Mouse (Mus musculus) kidney, embryonic 15.5 days (tissue): Measurements from ENCODE around the gene Flt3. TPM values are rescaled to one million over a fixed set of nuclear protein-coding genes. Genes with fewer than 3 reads are reported as not detected.

Experiments
- ATAC-seq: fragments of 200-750 bp; cut with Nextera tagmentation; replicated peaks from 2 replicates; pipeline ENCODE4 v1.8.0; 2017; ENCODE audit warnings: moderate TSS enrichment; ENCODE audit not compliant: low FRiP score
- H3K27ac ChIP-seq: fragments of 300-500 bp; sonication (generic); 2 replicates; pipeline ENCODE4 v1.5.1; 2015; ENCODE audit warnings: mild to moderate bottlenecking, inconsistent platforms
- H3K27me3 ChIP-seq: fragments of 300-500 bp; sonication (generic); 2 replicates; pipeline ENCODE4 v1.6.1; 2015; ENCODE audit warnings: inconsistent platforms
- H3K36me3 ChIP-seq: fragments of 300-500 bp; sonication (generic); 2 replicates; pipeline ENCODE4 v1.6.1; 2015; ENCODE audit warnings: inconsistent platforms
- H3K4me1 ChIP-seq: fragments of 300-500 bp; sonication (generic); 2 replicates; pipeline ENCODE4 v1.6.1; 2015; ENCODE audit warnings: inconsistent platforms
- H3K4me2 ChIP-seq: fragments of 300-500 bp; sonication (generic); 2 replicates; pipeline ENCODE4 v1.6.1; 2015; ENCODE audit warnings: moderate library complexity, mild to moderate bottlenecking, inconsistent platforms
- H3K4me3 ChIP-seq: fragments of 300-500 bp; sonication (generic); replicated peaks from 2 replicates; pipeline ENCODE4 v1.5.1; 2015; ENCODE audit warnings: mild to moderate bottlenecking, inconsistent platforms
- H3K9ac ChIP-seq: fragments of 300-500 bp; sonication (generic); 2 replicates; pipeline ENCODE4 v1.6.1; 2015; ENCODE audit warnings: mild to moderate bottlenecking, inconsistent platforms
- H3K9me3 ChIP-seq: fragments of 300-500 bp; sonication (generic); replicated peaks from 2 replicates; pipeline ENCODE4 v1.6.1; 2016; ENCODE audit warnings: inconsistent platforms
- WGBS: fragments of 180-500 bp; shearing (Covaris S2); methylation state at CpG from one replicate; pipeline ENCODE4 v1.1.7; 2015; ENCODE audit warnings: mixed read lengths; 5-methylcytosine and 5-hydroxymethylcytosine counted together
- polyA plus RNA-seq: library from polyadenylated mRNA; unstranded; fragments of >200 nt; fragmentation: Nextera tagmentation; extraction: Ambion mirVana; gene quantifications from 2 replicates; pipeline ENCODE4 v1.2.1, GENCODE M21; 2015

Gene Flt3
- 0.05 and 0.18 TPM in 2 replicates for polyA plus RNA-seq

DNA sequence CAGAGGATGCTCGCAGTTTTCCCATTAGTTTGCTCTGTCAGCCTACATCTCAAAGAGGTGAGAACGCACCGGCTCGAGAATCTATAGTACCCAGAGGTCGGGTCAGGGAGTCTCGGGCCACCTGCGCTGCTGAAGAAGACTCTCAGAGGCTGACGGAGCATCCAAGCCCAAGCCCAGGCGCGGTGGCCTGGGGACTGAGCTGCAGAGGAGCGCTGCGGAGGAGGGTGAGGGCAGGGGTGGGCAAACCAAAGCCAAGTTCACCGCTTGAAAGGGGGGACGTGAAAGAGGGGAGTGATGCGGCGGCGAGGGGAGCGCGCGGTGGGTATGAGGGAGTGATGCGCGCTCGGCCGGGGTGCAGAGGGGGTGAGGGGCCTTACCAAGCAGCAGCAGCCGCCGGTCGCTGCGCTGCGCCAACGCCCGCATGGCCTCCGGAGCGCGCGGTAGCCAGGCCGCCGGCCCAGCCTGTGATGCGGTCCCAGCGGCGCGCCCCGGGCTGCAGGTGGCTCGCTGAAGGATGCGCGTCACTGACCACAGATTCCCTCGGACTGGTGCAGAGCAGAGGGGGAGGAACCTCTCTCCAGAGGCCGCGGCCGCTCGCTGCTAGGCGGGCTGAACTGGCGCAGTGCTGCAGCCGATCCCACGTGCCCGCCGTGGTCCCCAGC lies at the start of gene Flt3:
Gene Flt3, minus strand, starts transcription at position 647 of the 662 bp plus-strand sequence.
- peak; percentile 96 for ATAC-seq
- H3K27me3 ChIP-seq: peaks cover 56% of the 10 kb centered on the region
- H3K27ac ChIP-seq: no peak within 1 kb of the TSS
- peaks cover 16% of the 10 kb centered on the region for H3K4me1 ChIP-seq
- H3K9ac ChIP-seq: peak within 1 kb of the TSS; percentile 22; the same call in 1 of the 2 replicates
- H3K9me3 ChIP-seq: 0 out of 2 replicates have a peak, but pooled peaks cover 1% of the 10 kb centered on the region
- WGBS: under 1% methylated on average over 54 of the region's 56 CpGs
- peak within 1 kb of the TSS; percentile 80 for H3K4me2 ChIP-seq
- no peaks in the 10 kb centered on the region for H3K36me3 ChIP-seq
- H3K4me3 ChIP-seq: peak within 1 kb of the TSS; percentile 46

DNA sequence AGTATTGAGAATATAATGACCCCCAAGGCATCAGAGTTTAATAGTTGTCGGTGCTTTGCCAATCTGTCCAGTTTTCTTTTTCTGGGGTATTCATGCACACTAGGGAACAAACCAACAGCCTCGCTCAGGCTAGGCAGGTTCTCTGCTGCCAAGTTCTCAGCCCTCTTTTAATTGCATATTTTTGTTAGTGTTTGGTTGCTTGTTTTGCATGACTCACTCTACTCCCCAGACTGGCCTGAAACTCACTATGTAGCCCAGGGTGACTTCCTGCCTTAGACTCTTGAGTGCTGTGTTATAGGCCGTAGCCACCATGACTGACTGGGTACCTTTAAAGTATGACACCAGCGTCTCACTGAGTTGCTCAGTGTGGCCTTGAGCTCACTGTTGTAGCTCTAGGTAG lies 48.6 kb upstream of the Flt3 start:
- H3K27me3 ChIP-seq: no peaks in the 10 kb centered on the region
- H3K9ac ChIP-seq: no peak overlapping the region
- peaks cover 21% of the 10 kb centered on the region for H3K4me1 ChIP-seq
- peaks cover 20% of the 10 kb centered on the region for H3K36me3 ChIP-seq
- H3K27ac ChIP-seq: peak overlapping the region; percentile 52
- peak; percentile 77 for ATAC-seq
- H3K9me3 ChIP-seq: no peaks in the 10 kb centered on the region
- 50% methylated on average over 4 of the region's 4 CpGs for WGBS
- no peak overlapping the region for H3K4me2 ChIP-seq
- H3K4me3 ChIP-seq: no peak overlapping the region

DNA sequence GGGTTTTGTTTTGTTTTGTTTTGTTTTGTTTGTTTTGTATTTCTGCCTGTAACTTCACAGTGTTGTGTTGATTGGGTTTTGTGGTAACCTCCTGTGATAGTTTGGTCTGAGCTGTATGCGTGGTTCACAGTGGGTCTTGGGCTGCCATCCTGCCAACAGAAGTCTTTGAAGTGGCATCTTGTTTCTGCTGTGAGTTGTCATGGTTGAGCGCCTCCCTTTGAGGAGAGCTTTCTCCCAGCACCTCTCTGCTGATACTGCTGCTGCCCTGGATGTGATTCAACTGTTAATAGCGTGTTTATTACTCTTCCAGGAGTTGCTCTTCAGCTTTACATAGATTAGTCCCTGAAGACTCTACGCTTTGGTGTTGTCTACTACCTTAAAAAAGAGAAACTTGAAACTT lies 48.2 kb upstream of the Flt3 start:
- H3K27ac ChIP-seq: peak overlapping the region; percentile 52
- no peak overlapping the region for H3K9ac ChIP-seq
- H3K9me3 ChIP-seq: no peaks in the 10 kb centered on the region
- peaks cover 18% of the 10 kb centered on the region for H3K36me3 ChIP-seq
- no peaks in the 10 kb centered on the region for H3K27me3 ChIP-seq
- WGBS: 23% methylated on average over 4 of the region's 4 CpGs
- H3K4me3 ChIP-seq: no peak overlapping the region
- no peak overlapping the region for H3K4me2 ChIP-seq
- peaks cover 21% of the 10 kb centered on the region for H3K4me1 ChIP-seq
- peak; percentile 86 for ATAC-seq

DNA sequence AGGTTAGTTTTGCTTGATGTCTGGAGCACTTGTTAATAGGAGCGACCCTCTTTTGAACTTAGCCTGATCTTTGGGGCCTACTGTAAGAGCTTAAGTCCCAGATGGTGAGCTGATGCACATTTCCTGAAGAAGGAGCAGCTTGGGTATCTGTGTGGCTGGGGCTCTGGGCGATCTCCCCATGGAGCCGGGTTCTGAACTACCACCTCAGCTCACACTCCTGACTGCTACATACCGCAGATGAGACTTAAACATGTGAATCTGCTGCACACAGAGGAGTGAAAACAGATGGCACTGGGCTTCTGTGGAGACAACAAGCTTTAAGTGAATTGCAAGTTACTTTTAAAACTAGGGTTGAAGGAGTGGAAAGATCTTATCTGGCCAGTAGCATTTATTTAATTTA lies 45.0 kb upstream of the Flt3 start:
- peaks cover 26% of the 10 kb centered on the region for H3K4me1 ChIP-seq
- peaks cover 3% of the 10 kb centered on the region; the same call in 1 of the 2 replicates for H3K36me3 ChIP-seq
- no peak overlapping the region for H3K4me3 ChIP-seq
- H3K4me2 ChIP-seq: no peak overlapping the region
- H3K27ac ChIP-seq: no peak overlapping the region
- no peak overlapping the region for H3K9ac ChIP-seq
- ATAC-seq: no peak
- no peaks in the 10 kb centered on the region for H3K9me3 ChIP-seq
- H3K27me3 ChIP-seq: no peaks in the 10 kb centered on the region
- 76% methylated on average over 4 of the region's 4 CpGs for WGBS

DNA sequence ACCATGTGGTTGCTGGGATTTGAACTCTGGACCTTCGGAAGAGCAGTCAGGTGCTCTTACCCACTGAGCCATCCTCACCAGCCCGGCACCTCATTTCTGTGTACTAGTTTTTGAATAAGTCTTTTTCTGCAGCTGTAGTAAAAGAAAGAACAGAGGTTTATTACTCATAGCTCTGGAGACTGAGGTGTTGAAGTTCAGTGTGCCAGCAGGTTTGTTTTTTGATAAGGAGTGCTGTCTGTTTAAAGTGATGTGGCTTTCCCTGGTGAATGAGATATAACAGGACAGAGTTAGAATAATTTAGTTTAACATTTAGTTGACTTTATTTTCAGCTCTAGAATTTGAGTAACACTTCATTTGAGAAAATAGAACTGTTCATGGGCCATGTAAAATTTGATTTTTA lies 44.5 kb upstream of the Flt3 start:
- no peak for ATAC-seq
- no peaks in the 10 kb centered on the region for H3K9me3 ChIP-seq
- H3K27ac ChIP-seq: no peak overlapping the region
- 92% methylated on average over 2 of the region's 2 CpGs for WGBS
- no peak overlapping the region for H3K4me2 ChIP-seq
- no peaks in the 10 kb centered on the region for H3K27me3 ChIP-seq
- peaks cover 3% of the 10 kb centered on the region; the same call in 1 of the 2 replicates for H3K36me3 ChIP-seq
- H3K9ac ChIP-seq: no peak overlapping the region
- H3K4me1 ChIP-seq: peaks cover 26% of the 10 kb centered on the region
- no peak overlapping the region for H3K4me3 ChIP-seq

DNA sequence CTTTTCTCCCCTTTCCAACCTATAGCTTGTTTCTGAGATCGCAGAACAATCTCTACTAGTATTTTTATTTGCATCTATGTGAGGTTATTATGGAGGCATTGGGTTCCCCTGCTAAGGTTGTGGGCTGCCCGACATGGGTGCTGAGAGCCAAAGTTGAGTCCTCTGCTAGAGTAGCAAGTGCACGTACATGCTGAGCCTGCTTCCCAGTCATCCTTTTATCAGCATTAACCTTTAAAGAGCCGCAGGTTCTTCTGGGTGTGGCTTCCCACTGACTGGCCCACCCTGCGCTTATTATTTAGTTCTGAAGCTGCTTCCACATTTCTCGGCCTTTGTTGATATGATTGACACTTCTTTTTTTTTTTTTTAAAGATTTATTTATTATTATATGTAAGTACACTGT lies 44.0 kb upstream of the Flt3 start:
- Histone ChIP-seq H3K36me3 (peaks cover 3% of the 10 kb centered on the region; the same call in 1 of the 2 replicates), H3K9me3 (no peaks in the 10 kb centered on the region), H3K9ac (no peak overlapping the region), H3K4me3 (no peak overlapping the region), H3K4me1 (peaks cover 26% of the 10 kb centered on the region), H3K4me2 (no peak overlapping the region), H3K27ac (no peak overlapping the region), H3K27me3 (no peaks in the 10 kb centered on the region)
- ATAC-seq: no peak
- 89% methylated on average over 6 of the region's 6 CpGs for WGBS

DNA sequence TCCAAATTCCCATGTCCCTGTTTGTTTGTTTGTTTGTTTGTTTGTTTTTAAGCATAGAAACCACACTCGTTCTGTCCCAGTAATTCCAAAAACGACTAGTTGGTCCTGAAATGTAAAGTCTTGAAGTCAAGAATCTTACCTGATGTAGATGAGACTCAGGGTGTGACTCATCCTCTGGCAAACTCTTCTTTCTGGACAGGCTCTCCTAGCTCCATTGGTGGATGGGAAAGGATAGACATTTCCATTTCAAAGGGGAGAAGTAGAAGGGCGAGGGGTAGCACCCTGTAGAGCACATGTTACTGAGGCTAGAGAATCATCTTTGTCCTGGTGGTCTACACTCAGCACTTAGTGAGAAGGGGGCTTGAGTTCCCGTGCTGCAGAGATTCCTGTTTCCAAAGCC lies 42.5 kb upstream of the Flt3 start:
- Histone ChIP-seq H3K9ac (no peak overlapping the region), H3K9me3 (no peaks in the 10 kb centered on the region), H3K27ac (no peak overlapping the region), H3K4me2 (no peak overlapping the region), H3K27me3 (no peaks in the 10 kb centered on the region), H3K4me1 (peaks cover 20% of the 10 kb centered on the region), H3K4me3 (no peak overlapping the region), H3K36me3 (peaks cover 3% of the 10 kb centered on the region; the same call in 1 of the 2 replicates)
- WGBS: 83% methylated on average over 4 of the region's 4 CpGs
- no peak for ATAC-seq

DNA sequence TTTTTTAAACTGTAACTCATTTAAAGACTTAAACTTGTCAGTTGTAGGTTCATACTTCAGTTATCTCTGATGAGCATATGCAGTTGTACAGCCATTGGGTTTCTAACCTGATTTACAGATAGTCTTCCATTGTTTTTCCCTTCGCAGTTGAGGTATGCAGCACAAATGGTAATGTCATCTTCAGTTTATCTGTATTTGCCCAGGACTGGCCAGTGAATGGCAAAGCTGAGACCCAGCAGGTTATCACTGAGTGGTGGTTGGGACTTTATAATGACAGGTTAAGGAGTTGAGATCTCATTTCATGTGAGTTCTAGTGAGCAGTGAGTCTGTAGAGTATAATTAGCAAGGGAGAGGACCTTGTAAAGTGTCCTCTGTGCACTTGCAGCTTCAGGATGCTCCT lies 41.7 kb upstream of the Flt3 start:
- 88% methylated on average over 1 of the region's 1 CpGs for WGBS
- Histone ChIP-seq H3K4me2 (no peak overlapping the region), H3K9ac (no peak overlapping the region), H3K4me3 (no peak overlapping the region), H3K27me3 (no peaks in the 10 kb centered on the region), H3K9me3 (no peaks in the 10 kb centered on the region), H3K27ac (no peak overlapping the region), H3K4me1 (peaks cover 23% of the 10 kb centered on the region), H3K36me3 (peaks cover 3% of the 10 kb centered on the region; the same call in 1 of the 2 replicates)
- no peak for ATAC-seq

DNA sequence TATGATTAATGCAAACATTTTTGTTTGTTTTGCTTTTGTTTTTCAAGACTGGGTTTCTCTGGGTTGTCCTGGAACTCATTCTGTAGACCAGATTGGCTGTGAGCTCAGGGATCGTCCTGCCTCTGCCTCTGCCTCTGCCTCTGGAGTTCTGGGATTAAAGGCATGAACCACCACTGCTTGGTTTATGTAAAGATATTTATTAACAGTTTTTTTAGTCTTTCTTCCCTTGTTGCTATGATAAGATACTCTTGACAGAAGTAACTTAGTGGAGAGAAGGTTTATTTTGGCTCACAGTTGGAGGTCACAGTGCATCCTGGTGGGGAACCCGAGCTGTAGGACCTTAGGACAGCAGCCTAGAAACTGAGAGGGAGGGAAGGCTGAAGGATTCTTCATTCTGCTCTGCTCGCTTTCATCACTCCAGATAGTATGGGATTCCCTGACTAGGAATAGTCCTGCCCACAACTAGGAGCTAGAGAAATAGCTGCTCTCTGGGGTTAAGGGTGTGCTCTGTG lies 40.8 kb upstream of the Flt3 start:
- Histone ChIP-seq H3K36me3 (peaks cover 3% of the 10 kb centered on the region; the same call in 1 of the 2 replicates), H3K27me3 (no peaks in the 10 kb centered on the region), H3K4me3 (no peak overlapping the region), H3K9ac (no peak overlapping the region), H3K4me2 (no peak overlapping the region), H3K4me1 (peaks cover 31% of the 10 kb centered on the region), H3K27ac (no peak overlapping the region), H3K9me3 (no peaks in the 10 kb centered on the region)
- 64% methylated on average over 3 of the region's 3 CpGs for WGBS
- no peak for ATAC-seq

DNA sequence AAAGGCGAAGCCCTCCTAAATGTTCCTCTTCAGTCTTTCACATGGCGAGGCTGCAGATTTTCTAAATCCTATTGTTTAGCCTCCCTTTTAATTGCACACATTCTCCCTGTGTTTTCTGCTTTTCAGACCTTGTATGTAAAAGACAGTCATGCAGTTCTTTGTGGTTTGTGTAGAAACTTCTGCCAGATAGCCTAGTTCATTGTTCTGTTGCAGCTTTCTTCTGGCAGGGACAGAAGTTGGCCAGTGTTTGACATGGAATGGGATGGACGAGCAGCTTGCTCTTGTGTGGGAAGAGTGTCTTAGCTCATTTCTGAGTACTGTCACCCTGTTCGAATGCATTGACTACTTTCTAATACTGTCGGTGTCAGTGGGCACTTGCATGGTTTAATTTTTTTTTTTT lies 36.2 kb upstream of the Flt3 start:
- H3K4me3 ChIP-seq: no peak overlapping the region
- no peaks in the 10 kb centered on the region for H3K27me3 ChIP-seq
- no peak overlapping the region for H3K4me2 ChIP-seq
- WGBS: 83% methylated on average over 5 of the region's 5 CpGs
- H3K27ac ChIP-seq: peak overlapping the region; percentile 19; the same call in 1 of the 2 replicates
- peaks cover 62% of the 10 kb centered on the region for H3K4me1 ChIP-seq
- H3K9ac ChIP-seq: no peak overlapping the region
- H3K36me3 ChIP-seq: peaks cover 10% of the 10 kb centered on the region; the same call in 1 of the 2 replicates
- H3K9me3 ChIP-seq: no peaks in the 10 kb centered on the region
- no peak for ATAC-seq

DNA sequence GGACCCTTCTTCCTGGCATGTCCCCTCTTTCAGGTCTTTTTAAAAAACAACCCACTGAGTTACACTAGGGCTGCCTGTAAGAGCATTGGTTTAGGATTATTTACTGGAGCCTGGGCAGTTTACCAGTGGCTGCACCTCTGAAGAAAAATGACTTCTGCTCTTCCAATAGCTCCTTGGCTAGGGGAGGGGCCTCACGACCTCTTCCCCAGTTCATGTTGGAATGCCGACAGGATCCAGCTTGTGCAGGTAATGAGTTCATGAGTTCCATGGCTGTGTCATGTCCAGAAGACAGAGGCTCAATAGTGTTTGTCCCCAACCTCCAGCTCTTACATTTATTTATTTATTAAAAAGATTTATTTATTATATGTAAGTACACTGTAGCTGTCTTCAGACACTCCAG lies 35.5 kb upstream of the Flt3 start:
- Histone ChIP-seq H3K9me3 (no peaks in the 10 kb centered on the region), H3K36me3 (peaks cover 10% of the 10 kb centered on the region; the same call in 1 of the 2 replicates), H3K4me1 (peaks cover 60% of the 10 kb centered on the region), H3K9ac (no peak overlapping the region), H3K4me3 (no peak overlapping the region), H3K4me2 (peak overlapping the region; percentile 27; the same call in 1 of the 2 replicates), H3K27ac (peak overlapping the region; percentile 54; the same call in 1 of the 2 replicates), H3K27me3 (no peaks in the 10 kb centered on the region)
- WGBS: 56% methylated on average over 2 of the region's 2 CpGs
- ATAC-seq: no peak

DNA sequence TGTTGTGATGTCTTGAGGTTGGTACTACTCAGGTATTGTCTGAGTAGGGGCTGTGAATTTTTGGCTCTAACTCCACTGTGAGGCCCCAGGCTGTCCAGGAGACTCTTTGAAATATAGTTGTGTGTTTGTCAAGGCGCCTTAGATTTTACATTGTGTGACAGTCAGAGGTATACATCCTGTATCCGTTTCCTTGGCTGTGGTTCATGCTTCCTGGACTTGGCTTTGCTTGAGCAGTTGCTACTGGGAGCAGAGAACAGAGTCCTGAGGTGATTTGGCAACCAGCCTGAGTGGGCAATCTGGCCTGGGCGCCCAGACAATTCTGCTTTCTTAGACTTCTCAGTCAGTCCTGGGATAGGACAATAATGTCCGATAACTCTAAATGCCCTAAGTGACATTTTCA lies 34.9 kb upstream of the Flt3 start:
- ATAC-seq: no peak
- Histone ChIP-seq H3K27me3 (no peaks in the 10 kb centered on the region), H3K27ac (peak overlapping the region; percentile 54), H3K4me3 (no peak overlapping the region), H3K9ac (no peak overlapping the region), H3K4me2 (peak overlapping the region; percentile 27; the same call in 1 of the 2 replicates), H3K4me1 (peaks cover 60% of the 10 kb centered on the region), H3K36me3 (peaks cover 7% of the 10 kb centered on the region; the same call in 1 of the 2 replicates), H3K9me3 (no peaks in the 10 kb centered on the region)
- WGBS: 44% methylated on average over 4 of the region's 4 CpGs
